Mouse (Mus musculus): ENCODE results near the gene Odf3. TPM values are rescaled to one million over a fixed set of nuclear protein-coding genes. Genes with fewer than 3 reads are reported as not detected.

The Odf3 gene
- total and polyA plus RNA-seq, 2 experiments from 2014 or later = 0.10 TPM; not detected in 1

DNA sequence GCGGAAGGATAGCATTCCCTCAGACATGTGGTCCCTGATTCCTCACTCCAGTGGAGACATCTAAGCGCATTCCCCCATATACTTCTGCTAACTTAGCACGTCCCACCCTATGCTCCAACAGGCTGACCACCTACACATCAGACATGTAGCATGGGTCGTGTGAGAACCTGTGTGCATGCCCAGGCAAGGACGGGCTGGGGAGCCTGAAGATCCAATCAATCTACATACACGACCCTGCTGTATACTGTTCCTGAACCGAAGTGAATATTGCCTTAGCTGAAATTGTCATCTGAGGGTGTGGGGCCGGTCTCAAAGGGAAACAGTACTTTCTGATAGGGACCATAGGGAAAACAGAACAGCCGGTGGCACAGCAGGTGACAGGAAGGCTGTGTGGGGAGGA, 7.6 kb downstream of the Odf3 start:
- Histone ChIP-seq H3K4me1 (ENCODE audit: insufficient read depth) (peaks cover 21% of the 10 kb centered on the region), H3K4me2 (ENCODE audit: low read depth) (peak overlapping the region; percentile 80), H3K9me3 (ENCODE audit: low read length) (no peaks in the 10 kb centered on the region), H3K9ac (peak overlapping the region; percentile 87), H3K36me3 (ENCODE audit: insufficient read depth) (peaks cover 45% of the 10 kb centered on the region), H3K4me3 (ENCODE audit: low read depth, low read length) (peak overlapping the region; percentile 59), H3K27me3 (ENCODE audit: insufficient read depth, low read length) (no peaks in the 10 kb centered on the region), H3K27ac (ENCODE audit: low read depth, low read length) (no peak overlapping the region)
- DNase-seq = no peak
- ATAC-seq = no peak
- WGBS = 73% methylated on average over 9 of the region's 9 CpGs
- no peak for TF ChIP-seq CTCF (IDR thresholded peaks at IDR 0.05; ENCODE audit: low read depth)

DNA sequence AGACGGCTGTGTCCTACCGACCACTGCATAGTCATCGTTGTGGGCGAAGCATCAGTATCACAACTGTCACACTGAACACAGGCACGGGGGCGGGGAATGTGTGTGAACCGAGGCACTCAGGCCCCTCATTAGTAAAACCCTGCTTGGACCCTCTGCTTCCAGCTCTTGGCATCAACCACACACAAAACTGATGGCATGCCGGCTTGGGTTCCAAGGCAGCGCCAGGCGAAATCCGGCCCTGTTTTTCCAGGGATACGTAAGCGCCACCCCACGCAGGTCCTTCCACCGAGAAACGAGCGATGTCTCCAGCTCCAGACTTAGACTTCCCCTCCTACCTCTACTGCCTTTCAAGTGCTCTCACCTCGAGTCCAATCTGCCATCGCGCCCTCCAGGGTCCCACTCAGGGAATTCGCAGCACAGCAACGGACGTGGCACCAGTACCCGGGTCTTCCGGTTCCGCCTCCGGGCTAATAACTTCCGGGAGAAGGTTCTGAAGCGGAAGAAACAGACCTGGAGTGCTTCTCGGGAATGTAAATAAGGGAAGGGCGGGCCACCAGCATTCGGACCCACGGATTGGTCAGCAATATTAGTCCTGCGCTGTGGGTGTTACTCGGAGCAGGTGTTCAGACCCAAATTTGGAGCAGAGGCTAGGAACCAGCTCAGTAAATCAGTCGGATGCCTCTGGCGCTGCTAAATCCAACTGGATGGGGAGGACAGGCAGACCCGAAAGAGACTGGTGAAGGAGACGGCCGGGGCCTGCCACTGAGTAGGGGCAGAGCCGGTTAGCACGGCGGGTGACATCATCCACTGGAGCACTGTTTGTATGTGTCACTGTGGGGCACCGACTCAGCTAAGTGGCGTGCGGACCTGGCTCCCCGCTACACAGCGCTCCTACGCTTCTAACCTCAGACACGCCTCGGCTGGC, 8.5 kb downstream of the Odf3 start, which contains the start of gene Gm45785:
Gene Gm45785 (minus strand): TSS at position 472 of the 925 bp plus-strand sequence.
- H3K4me2 ChIP-seq (ENCODE audit: low read depth) = peak within 1 kb of the TSS; percentile 80
- H3K4me1 ChIP-seq (ENCODE audit: insufficient read depth) = peaks cover 21% of the 10 kb centered on the region
- peak within 1 kb of the TSS; percentile 87 for H3K9ac ChIP-seq
- 2% methylated on average over 51 of the region's 51 CpGs for WGBS
- no peaks in the 10 kb centered on the region for H3K9me3 ChIP-seq (ENCODE audit: low read length)
- H3K4me3 ChIP-seq (ENCODE audit: low read depth, low read length) = peak within 1 kb of the TSS; percentile 59
- no peaks in the 10 kb centered on the region for H3K27me3 ChIP-seq (ENCODE audit: insufficient read depth, low read length)
- peak; percentile 37; the same call in 1 of the 2 replicates for TF ChIP-seq CTCF (IDR thresholded peaks at IDR 0.05; ENCODE audit: low read depth)
- DNase-seq (peak; percentile 89), ATAC-seq (peak; percentile 85)
- peaks cover 55% of the 10 kb centered on the region for H3K36me3 ChIP-seq (ENCODE audit: insufficient read depth)
- peak within 1 kb of the TSS; percentile 92 for H3K27ac ChIP-seq (ENCODE audit: low read depth, low read length)

DNA sequence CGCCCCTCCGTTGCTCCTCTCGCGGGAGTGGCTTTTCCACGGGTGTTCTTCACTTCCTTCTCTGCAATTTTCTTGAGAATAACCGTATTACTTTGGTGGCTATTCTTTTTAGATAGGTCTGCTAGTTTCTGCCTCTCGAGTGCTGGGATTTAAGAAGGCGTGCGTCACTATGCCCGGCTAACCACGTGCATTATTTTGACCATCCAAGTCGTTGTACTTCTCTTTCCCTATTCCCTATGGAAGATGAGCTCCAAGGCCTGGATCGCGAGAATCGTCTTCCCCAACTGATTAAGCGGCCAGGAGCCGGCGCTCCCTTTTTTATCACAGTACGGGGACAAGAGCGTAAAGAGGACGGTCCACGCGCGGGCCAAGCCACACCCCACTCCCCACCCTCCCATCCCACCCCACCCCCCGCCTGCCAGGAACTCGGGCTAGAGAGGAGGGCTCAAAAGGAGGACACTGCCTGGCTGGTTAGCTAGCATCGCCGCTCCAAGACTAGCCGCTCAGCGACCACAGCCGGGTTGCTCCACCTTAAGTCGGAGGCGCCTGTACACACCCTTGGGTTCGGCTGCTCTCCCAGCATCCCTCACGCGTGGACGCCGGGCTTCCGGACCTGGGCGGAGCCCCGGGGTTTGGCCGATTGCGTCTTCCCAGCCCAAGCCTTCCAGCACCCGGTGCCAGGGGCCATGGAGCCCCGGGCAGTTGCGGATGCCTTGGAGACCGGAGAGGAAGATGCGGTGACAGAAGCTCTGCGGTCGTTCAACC, 9.4 kb downstream of the Odf3 start, which contains the start of gene Ric8a:
Gene Ric8a (plus strand): TSS at position 173 of the 765 bp plus-strand sequence.
- 1% methylated on average over 50 of the region's 50 CpGs for WGBS
- peak; percentile 79 for DNase-seq
- no peak for TF ChIP-seq CTCF (IDR thresholded peaks at IDR 0.05; ENCODE audit: low read depth)

DNA sequence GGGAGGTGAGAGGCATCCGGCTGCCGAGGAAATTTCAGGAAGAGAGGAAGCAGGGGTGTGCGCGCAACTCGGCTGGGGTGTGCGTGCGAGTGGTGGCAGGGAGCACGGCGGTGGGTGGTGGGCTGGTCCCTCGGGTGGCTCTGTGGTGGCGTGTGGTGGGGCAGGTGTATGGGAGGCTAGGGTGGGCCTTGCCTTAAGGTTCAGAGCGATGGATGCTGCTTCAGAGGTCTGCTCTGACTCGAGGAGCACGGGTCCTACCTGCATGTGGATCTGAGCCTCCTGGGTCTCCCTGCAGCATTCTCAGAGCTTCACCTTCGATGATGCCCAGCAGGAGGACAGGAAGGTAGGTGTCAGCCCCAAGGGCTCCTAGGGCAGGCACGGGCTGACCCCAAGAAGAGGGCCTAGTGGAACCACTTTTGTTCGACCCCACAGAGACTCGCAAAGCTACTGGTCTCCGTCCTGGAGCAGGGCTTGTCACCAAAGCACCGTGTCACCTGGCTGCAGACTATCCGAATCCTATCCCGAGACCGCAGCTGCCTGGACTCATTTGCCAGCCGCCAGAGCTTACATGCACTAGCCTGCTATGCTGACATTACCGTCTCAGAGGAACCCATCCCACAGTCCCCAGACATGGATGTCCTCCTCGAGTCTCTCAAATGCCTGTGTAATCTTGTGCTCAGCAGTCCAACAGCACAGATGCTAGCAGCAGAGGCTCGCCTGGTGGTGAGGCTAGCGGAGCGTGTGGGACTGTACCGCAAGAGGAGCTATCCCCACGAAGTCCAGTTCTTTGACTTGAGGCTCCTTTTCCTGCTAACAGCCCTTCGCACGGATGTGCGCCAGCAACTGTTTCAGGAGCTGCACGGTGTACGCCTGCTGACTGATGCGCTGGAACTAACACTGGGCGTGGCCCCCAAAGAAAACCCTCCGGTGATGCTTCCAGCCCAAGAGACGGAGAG, 10.2 kb downstream of the Odf3 start, which contains the start of gene Bet1l:
Gene Bet1l (minus strand): TSS at position 28 of the 956 bp plus-strand sequence.
- peak; percentile 30 for ATAC-seq
- TF ChIP-seq CTCF (IDR thresholded peaks at IDR 0.05; ENCODE audit: low read depth) = no peak
- 36% methylated on average over 40 of the region's 40 CpGs for WGBS
- Histone ChIP-seq H3K4me3 (ENCODE audit: low read depth, low read length) (peak within 1 kb of the TSS; percentile 59), H3K27ac (ENCODE audit: low read depth, low read length) (peak within 1 kb of the TSS; percentile 92), H3K4me2 (ENCODE audit: low read depth) (peak within 1 kb of the TSS; percentile 80), H3K36me3 (ENCODE audit: insufficient read depth) (peaks cover 57% of the 10 kb centered on the region), H3K4me1 (ENCODE audit: insufficient read depth) (peaks cover 21% of the 10 kb centered on the region), H3K9me3 (ENCODE audit: low read length) (no peaks in the 10 kb centered on the region), H3K9ac (peak within 1 kb of the TSS; percentile 87), H3K27me3 (ENCODE audit: insufficient read depth, low read length) (no peaks in the 10 kb centered on the region)
- DNase-seq = peak; percentile 11

More for the DNA sequence above, 9.4 kb downstream of the Odf3 start, which contains the start of gene Ric8a:
- Histone ChIP-seq H3K36me3 (ENCODE audit: insufficient read depth) (peaks cover 56% of the 10 kb centered on the region), H3K4me1 (ENCODE audit: insufficient read depth) (peaks cover 21% of the 10 kb centered on the region), H3K27me3 (ENCODE audit: insufficient read depth, low read length) (no peaks in the 10 kb centered on the region), H3K9ac (peak within 1 kb of the TSS; percentile 87), H3K4me3 (ENCODE audit: low read depth, low read length) (peak within 1 kb of the TSS; percentile 59), H3K9me3 (ENCODE audit: low read length) (no peaks in the 10 kb centered on the region), H3K4me2 (ENCODE audit: low read depth) (peak within 1 kb of the TSS; percentile 80), H3K27ac (ENCODE audit: low read depth, low read length) (peak within 1 kb of the TSS; percentile 92)
- peak; percentile 77 for ATAC-seq

DNA sequence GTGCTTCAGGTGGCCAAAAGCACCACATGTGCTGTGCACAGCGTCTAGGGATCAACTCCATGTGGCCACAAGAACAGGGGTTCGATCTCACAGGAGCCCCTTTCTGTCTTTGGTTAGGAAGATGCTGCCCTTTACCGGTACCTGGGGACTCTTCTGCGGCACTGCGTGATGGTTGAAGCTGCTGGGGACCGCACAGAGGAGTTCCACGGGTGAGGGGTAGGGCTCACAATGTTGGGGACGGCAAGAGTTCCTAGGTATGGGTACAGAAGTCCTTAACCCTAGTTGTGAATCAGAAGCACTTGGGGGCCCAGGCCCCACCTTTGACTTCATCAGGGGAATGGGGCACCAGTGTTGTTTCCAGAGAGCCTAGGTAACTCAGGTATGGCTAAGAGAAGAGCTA, 11.1 kb downstream of the Odf3 start:
- Histone ChIP-seq H3K36me3 (ENCODE audit: insufficient read depth) (peaks cover 57% of the 10 kb centered on the region), H3K4me1 (ENCODE audit: insufficient read depth) (peaks cover 21% of the 10 kb centered on the region), H3K4me3 (ENCODE audit: low read depth, low read length) (peak overlapping the region; percentile 59), H3K27ac (ENCODE audit: low read depth, low read length) (no peak overlapping the region), H3K9ac (peak overlapping the region; percentile 87; the same call in 1 of the 2 replicates), H3K27me3 (ENCODE audit: insufficient read depth, low read length) (no peaks in the 10 kb centered on the region), H3K9me3 (ENCODE audit: low read length) (no peaks in the 10 kb centered on the region), H3K4me2 (ENCODE audit: low read depth) (peak overlapping the region; percentile 80)
- ATAC-seq (no peak), DNase-seq (no peak)
- 96% methylated on average over 8 of the region's 8 CpGs for WGBS
- no peak for TF ChIP-seq CTCF (IDR thresholded peaks at IDR 0.05; ENCODE audit: low read depth)

DNA sequence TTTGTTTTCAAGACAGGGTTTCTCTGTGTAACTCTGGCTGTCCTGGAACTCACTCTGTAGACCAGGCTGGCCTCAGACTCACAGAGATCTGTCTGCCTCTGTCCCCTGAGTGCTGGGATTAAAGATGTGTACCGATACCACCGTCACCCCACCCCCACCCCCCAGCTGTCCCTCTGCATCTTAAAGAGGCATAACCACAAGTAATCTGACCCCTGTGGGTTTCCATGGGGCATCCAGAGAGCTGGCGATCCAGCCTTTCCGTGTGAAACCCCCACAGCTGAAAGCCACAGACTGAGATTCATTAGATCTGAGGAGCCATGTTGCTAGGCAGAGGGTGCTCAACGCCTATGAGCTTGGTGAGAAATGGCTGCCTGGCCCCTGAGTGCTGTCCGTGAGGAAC, 12.4 kb downstream of the Odf3 start:
- 77% methylated on average over 6 of the region's 6 CpGs for WGBS
- no peak overlapping the region for H3K27ac ChIP-seq (ENCODE audit: low read depth, low read length)
- no peak for TF ChIP-seq CTCF (IDR thresholded peaks at IDR 0.05; ENCODE audit: low read depth)
- no peaks in the 10 kb centered on the region for H3K9me3 ChIP-seq (ENCODE audit: low read length)
- no peaks in the 10 kb centered on the region for H3K27me3 ChIP-seq (ENCODE audit: insufficient read depth, low read length)
- ATAC-seq (no peak), DNase-seq (no peak)
- no peak overlapping the region for H3K4me3 ChIP-seq (ENCODE audit: low read depth, low read length)
- no peak overlapping the region for H3K4me2 ChIP-seq (ENCODE audit: low read depth)
- peaks cover 21% of the 10 kb centered on the region for H3K4me1 ChIP-seq (ENCODE audit: insufficient read depth)
- H3K36me3 ChIP-seq (ENCODE audit: insufficient read depth) = peaks cover 55% of the 10 kb centered on the region
- no peak overlapping the region for H3K9ac ChIP-seq

Measured in forebrain, postnatal 0 days (tissue).